Mouse (Mus musculus) forebrain, embryonic 14.5 days (tissue): ENCODE data around the gene Mthfsd. TPM values are rescaled to one million over a fixed set of nuclear protein-coding genes. Genes with fewer than 3 reads are reported as not detected.

Source experiments
- ATAC-seq: fragments of 200-750 bp; cut with Nextera tagmentation; 2 replicates; pipeline ENCODE4 v1.8.0; 2017; ENCODE audit warnings: mild to moderate bottlenecking, moderate library complexity
- DNase-seq: peaks from one replicate; pipeline ENCODE4 v3.0.0-alpha.2; 2015; ENCODE audit warnings: low spot score
- H3K27ac ChIP-seq: fragments of 300-500 bp; sonication (generic); 2 replicates; pipeline ENCODE4 v1.5.1; 2014; ENCODE audit warnings: low read depth, mild to moderate bottlenecking, control low read depth, low read length, moderate library complexity
- H3K27me3 ChIP-seq: fragments of 300-500 bp; sonication (generic); replicated peaks from 2 replicates; pipeline ENCODE4 v1.6.1; 2014; ENCODE audit warnings: low read length, control low read depth, mixed read lengths; ENCODE audit not compliant: control insufficient read depth, insufficient read depth
- H3K36me3 ChIP-seq: fragments of 300-500 bp; sonication (generic); 2 replicates; pipeline ENCODE4 v1.6.1; 2014; ENCODE audit warnings: low read length, control low read depth; ENCODE audit not compliant: control insufficient read depth, insufficient read depth
- H3K4me1 ChIP-seq: fragments of 300-500 bp; sonication (generic); 2 replicates; pipeline ENCODE4 v1.6.1; 2014; ENCODE audit warnings: antibody characterized with exemption, low read length, control low read depth; ENCODE audit not compliant: control insufficient read depth, insufficient read depth
- H3K4me2 ChIP-seq: fragments of 300-500 bp; sonication (generic); 2 replicates; pipeline ENCODE4 v1.6.1; 2014; ENCODE audit warnings: mild to moderate bottlenecking, control low read depth, low read length
- H3K4me3 ChIP-seq: fragments of 300-500 bp; sonication (generic); 2 replicates; pipeline ENCODE4 v1.5.1; 2014; ENCODE audit warnings: low read depth, low read length, control low read depth
- H3K9ac ChIP-seq: fragments of 300-500 bp; sonication (generic); 2 replicates; pipeline ENCODE4 v1.6.1; 2014; ENCODE audit warnings: mild to moderate bottlenecking, low read length, control low read depth, moderate library complexity
- H3K9me3 ChIP-seq: fragments of 300-500 bp; sonication (generic); replicated peaks from 2 replicates; pipeline ENCODE4 v1.6.1; 2016; ENCODE audit warnings: low read length, control low read depth, mixed read lengths; ENCODE audit not compliant: control insufficient read depth
- WGBS: fragments of 180-500 bp; shearing (Covaris S2); extraction: QIAGEN DNeasy Blood & Tissue Kit; methylation state at CpG from one replicate; pipeline ENCODE4 v1.1.7; 2014; 5-methylcytosine and 5-hydroxymethylcytosine counted together
- polyA plus RNA-seq: library from polyadenylated mRNA; unstranded; fragments of >200 nt; fragmentation: Nextera tagmentation; extraction: Ambion mirVana; gene quantifications from 2 replicates; pipeline ENCODE4 v1.2.1, GENCODE M21; 2014

Mthfsd gene
- polyA plus RNA-seq, 1 experiment from 2014 or later, result 47.6 TPM

- no peak overlapping the region for H3K27ac ChIP-seq
- no peaks in the 10 kb centered on the region for H3K36me3 ChIP-seq
- ATAC-seq (peak; percentile 61), DNase-seq (peak; percentile 78)
- WGBS, result under 1% methylated on average over 35 of the region's 36 CpGs
- no peak overlapping the region for H3K9ac ChIP-seq
- no peaks in the 10 kb centered on the region for H3K9me3 ChIP-seq
- peak overlapping the region; percentile 43 for H3K4me2 ChIP-seq
- peak overlapping the region; percentile 14; the same call in 1 of the 2 replicates for H3K4me3 ChIP-seq
- H3K4me1 ChIP-seq, result no peaks in the 10 kb centered on the region
- H3K27me3 ChIP-seq, result peaks cover 98% of the 10 kb centered on the region
Measured at GRCm38 (mm10) chr8:121125311-121125876, 17.2 kb upstream of the Mthfsd start.

- no peak overlapping the region for H3K4me3 ChIP-seq
- peaks cover 98% of the 10 kb centered on the region for H3K27me3 ChIP-seq
- WGBS, result 2% methylated on average over 17 of the region's 17 CpGs
- ATAC-seq (no peak), DNase-seq (no peak)
- no peak overlapping the region for H3K4me2 ChIP-seq
- H3K36me3 ChIP-seq, result no peaks in the 10 kb centered on the region
- H3K27ac ChIP-seq, result no peak overlapping the region
- no peak overlapping the region for H3K9ac ChIP-seq
- no peaks in the 10 kb centered on the region for H3K9me3 ChIP-seq
- no peaks in the 10 kb centered on the region for H3K4me1 ChIP-seq
Measured at GRCm38 (mm10) chr8:121124547-121125239, 16.5 kb upstream of the Mthfsd start.

DNA sequence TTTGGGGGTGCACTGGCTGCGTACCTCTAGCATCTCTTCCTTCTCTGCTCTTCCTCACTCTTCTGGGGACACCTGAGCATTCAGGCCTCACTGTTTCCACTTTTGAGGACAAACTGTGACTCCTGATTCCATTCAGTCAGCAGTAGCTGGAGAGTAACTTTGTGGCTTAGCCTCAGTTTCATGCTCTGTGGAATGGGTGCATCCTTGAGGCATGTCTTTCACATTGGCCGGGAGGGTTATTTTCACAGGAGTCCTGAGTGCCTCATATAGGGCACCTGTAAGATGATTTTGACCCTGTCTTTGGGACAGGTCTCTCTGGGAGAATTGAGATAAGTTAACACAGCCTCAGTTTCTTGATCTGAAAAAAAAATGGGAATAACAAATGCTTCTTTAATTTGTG lies 14.9 kb upstream of the Mthfsd start:
- H3K36me3 ChIP-seq, result no peaks in the 10 kb centered on the region
- H3K4me2 ChIP-seq, result no peak overlapping the region
- WGBS, result 36% methylated on average over 2 of the region's 2 CpGs
- DNase-seq, result no peak
- no peak for ATAC-seq
- H3K9me3 ChIP-seq, result no peaks in the 10 kb centered on the region
- no peaks in the 10 kb centered on the region for H3K4me1 ChIP-seq
- H3K27ac ChIP-seq, result no peak overlapping the region
- no peak overlapping the region for H3K4me3 ChIP-seq
- no peak overlapping the region for H3K9ac ChIP-seq
- peaks cover 98% of the 10 kb centered on the region for H3K27me3 ChIP-seq

GRCm38 (mm10) chr8:121122368-121122767 lies 14.2 kb upstream of the Mthfsd start:
- ATAC-seq, result no peak
- H3K4me3 ChIP-seq, result no peak overlapping the region
- H3K4me2 ChIP-seq, result no peak overlapping the region
- H3K27ac ChIP-seq, result no peak overlapping the region
- WGBS, result 2% methylated on average over 7 of the region's 7 CpGs
- H3K9me3 ChIP-seq, result no peaks in the 10 kb centered on the region
- no peak for DNase-seq
- peaks cover 98% of the 10 kb centered on the region for H3K27me3 ChIP-seq
- no peaks in the 10 kb centered on the region for H3K36me3 ChIP-seq
- no peak overlapping the region for H3K9ac ChIP-seq
- no peaks in the 10 kb centered on the region for H3K4me1 ChIP-seq

DNA sequence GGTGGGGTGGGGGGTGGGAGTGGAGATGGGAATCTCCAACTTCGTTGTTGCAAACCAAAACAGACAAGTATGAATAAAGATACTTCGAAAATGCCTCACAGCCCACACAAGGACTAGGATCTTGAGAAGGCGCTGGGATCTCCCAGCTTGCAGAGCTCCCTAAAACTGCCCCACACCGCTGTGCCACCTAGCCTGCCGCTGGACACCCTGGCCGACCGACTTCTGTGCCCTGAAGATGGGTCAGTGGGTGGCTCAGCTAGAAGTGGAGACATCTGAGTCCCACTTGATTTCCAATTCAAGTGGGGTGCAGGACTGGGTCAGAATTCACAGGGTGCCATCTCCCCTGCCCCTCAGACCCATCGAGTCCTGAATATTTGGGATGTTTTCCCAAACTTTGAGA lies 13.5 kb upstream of the Mthfsd start:
- no peak overlapping the region for H3K9ac ChIP-seq
- WGBS, result 0% methylated on average over 8 of the region's 8 CpGs
- H3K4me3 ChIP-seq, result no peak overlapping the region
- no peaks in the 10 kb centered on the region for H3K9me3 ChIP-seq
- no peaks in the 10 kb centered on the region for H3K36me3 ChIP-seq
- H3K27ac ChIP-seq, result no peak overlapping the region
- no peak for DNase-seq
- H3K4me2 ChIP-seq, result no peak overlapping the region
- peaks cover 98% of the 10 kb centered on the region for H3K27me3 ChIP-seq
- no peaks in the 10 kb centered on the region for H3K4me1 ChIP-seq
- ATAC-seq, result no peak

- H3K9me3 ChIP-seq, result no peaks in the 10 kb centered on the region
Measured at GRCm38 (mm10) chr8:121120456-121121419, 12.5 kb upstream of the Mthfsd start.

DNA sequence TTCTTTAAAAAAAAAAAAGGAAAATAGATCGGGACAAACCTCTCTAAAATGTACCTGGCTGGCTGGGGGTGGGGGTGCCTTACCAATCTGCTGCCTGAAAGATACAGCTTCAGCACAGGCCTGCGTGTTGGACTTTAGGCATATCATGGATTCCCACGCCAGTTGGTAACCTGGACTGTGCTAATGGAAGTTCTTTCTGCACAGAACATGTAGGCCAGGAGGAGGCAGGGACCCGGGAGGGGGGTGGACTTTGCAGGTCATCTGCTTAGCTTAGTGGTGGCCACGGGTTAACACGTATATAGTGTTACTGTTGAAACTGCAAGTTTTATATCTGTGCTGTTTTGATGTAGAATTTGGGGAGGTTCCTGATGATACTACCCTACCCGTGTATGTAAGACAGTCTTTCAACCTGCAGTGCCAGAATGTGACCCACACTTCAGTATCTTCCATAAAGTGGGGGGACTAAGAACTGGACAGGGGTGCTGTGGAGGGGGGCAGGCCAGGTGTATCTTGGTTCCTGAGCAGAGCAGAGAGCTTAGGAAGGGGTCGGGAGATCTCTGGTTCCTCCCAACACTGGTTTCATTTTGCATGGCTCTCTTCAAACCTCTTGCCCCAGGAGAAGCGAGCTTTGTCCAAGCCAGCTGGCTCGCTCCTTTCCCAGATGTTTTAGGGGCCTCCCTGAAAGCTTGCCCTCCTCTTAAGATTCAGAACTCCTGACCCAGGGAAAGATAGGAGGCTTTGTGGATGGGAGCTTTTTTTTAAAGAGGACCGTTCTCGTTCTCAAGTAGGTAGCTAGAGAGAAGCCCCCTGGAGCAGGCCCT lies 11.7 kb upstream of the Mthfsd start:
- Histone ChIP-seq H3K9me3 (no peaks in the 10 kb centered on the region), H3K4me2 (no peak overlapping the region), H3K4me3 (no peak overlapping the region), H3K27me3 (peaks cover 98% of the 10 kb centered on the region), H3K27ac (no peak overlapping the region), H3K9ac (no peak overlapping the region), H3K36me3 (no peaks in the 10 kb centered on the region), H3K4me1 (no peaks in the 10 kb centered on the region)
- ATAC-seq (no peak), DNase-seq (no peak)
- 2% methylated on average over 12 of the region's 12 CpGs for WGBS

More at GRCm38 (mm10) chr8:121120456-121121419, 12.5 kb upstream of the Mthfsd start:
- Histone ChIP-seq H3K4me1 (no peaks in the 10 kb centered on the region), H3K4me2 (no peak overlapping the region), H3K36me3 (no peaks in the 10 kb centered on the region), H3K4me3 (no peak overlapping the region), H3K27me3 (peaks cover 98% of the 10 kb centered on the region), H3K27ac (no peak overlapping the region), H3K9ac (no peak overlapping the region)
- DNase-seq (no peak), ATAC-seq (no peak)
- WGBS, result 5% methylated on average over 17 of the region's 17 CpGs

DNA sequence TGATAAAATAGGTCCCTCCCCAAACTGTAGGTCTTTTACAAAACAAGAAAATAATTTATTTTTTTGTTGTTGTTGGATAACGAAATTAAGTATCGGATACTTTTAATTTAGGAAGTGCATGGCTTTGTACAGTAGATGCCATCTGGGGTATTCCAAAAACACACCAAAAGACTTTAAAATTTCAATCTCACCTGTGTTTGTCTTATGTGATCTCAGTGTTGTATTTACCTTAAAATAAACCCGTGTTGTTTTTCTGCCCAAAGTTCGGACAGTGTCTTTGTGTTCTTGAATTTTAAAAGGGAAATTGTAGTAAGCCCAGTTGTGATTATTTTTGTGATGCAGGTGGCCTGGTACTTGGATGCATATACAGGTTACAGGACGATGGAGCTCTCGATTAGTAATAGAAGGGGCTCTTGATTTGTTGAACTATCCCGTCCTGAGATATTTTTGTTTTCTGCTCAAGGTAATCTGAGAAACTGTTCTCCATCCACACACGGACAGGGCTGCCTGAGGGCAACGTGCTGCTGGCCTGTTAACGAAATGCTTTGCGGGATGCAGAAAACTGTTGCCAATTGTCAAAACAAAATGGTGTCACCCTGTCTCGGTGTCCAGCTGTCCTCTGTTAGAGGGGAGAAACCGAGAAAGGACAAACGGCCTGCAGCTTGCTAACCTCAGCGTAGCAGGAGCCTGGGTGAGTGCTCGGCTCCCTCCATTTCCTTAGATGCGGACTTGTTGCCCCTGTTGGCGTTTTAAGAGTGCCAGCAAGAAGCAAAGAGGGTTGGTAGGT lies 10.6 kb upstream of the Mthfsd start:
- Histone ChIP-seq H3K27me3 (peaks cover 99% of the 10 kb centered on the region), H3K4me2 (no peak overlapping the region), H3K36me3 (no peaks in the 10 kb centered on the region), H3K9me3 (no peaks in the 10 kb centered on the region), H3K4me3 (no peak overlapping the region), H3K4me1 (no peaks in the 10 kb centered on the region), H3K27ac (no peak overlapping the region), H3K9ac (no peak overlapping the region)
- ATAC-seq, result no peak
- 3% methylated on average over 18 of the region's 18 CpGs for WGBS
- DNase-seq, result no peak
